Mouse (Mus musculus): Measurements from ENCODE around the gene Ocln. TPM values are rescaled to one million over a fixed set of nuclear protein-coding genes. Genes with fewer than 3 reads are reported as not detected.

The Ocln gene
- polyA plus RNA-seq (2014; fragmentation: Nextera tagmentation; extraction: Ambion mirVana) = 71.7 and 74.6 TPM in 2 replicates

GRCm38 (mm10) chr13:100552369-100553041 lies at the start of gene Ocln:
TSS of gene Ocln (minus strand) at chr13:100552718.
- H3K36me3 ChIP-seq (ENCODE audit: control insufficient read depth, insufficient read depth, low read length) = no peaks in the 10 kb centered on the region
- ATAC-seq (replicated peaks; ENCODE audit: low FRiP score, low TSS enrichment, low read depth) = peak; percentile 87
- 2% methylated on average over 45 of the region's 45 CpGs for WGBS
- peaks cover 46% of the 10 kb centered on the region for H3K27me3 ChIP-seq (replicated peaks; ENCODE audit: control insufficient read depth, insufficient read depth, low read length)
- DNase-seq (ENCODE audit: low spot score) = peak; percentile 81
- peak within 1 kb of the TSS; percentile 82 for H3K4me2 ChIP-seq (ENCODE audit: low read length)
- no peaks in the 10 kb centered on the region for H3K9me3 ChIP-seq (ENCODE audit: control insufficient read depth, low read length)
- H3K4me3 ChIP-seq (ENCODE audit: low read depth, low read length) = peak within 1 kb of the TSS; percentile 53
- H3K4me1 ChIP-seq (replicated peaks; ENCODE audit: control insufficient read depth, insufficient read depth, low read length) = peaks cover 5% of the 10 kb centered on the region; the same call in 1 of the 2 replicates
- peak within 1 kb of the TSS; percentile 67 for H3K9ac ChIP-seq (ENCODE audit: low read length)
- H3K27ac ChIP-seq (ENCODE audit: low read depth) = peak within 1 kb of the TSS; percentile 79

DNA sequence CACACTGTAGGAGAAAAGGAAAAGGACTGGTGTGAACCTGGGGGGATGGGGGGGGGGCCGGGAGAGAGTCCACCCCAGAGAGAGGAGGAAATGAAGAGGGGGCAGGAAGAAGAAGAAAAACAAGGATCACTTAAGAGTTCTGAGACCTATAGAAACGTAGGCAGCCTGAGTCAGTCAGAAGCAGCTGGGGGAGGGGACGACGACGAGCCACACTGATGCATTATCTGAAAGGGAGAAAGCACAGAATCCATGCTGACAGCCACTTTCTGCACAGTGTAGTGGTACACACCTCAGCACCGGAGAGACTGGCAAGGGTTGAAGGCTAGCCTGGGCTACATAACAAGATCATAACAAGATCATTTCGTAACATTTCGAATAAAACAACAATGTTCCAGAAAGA lies 48.5 kb upstream of the Ocln start:
- H3K27ac ChIP-seq (ENCODE audit: low read depth) = no peak overlapping the region
- no peaks in the 10 kb centered on the region for H3K36me3 ChIP-seq (ENCODE audit: control insufficient read depth, insufficient read depth, low read length)
- no peaks in the 10 kb centered on the region for H3K4me1 ChIP-seq (replicated peaks; ENCODE audit: control insufficient read depth, insufficient read depth, low read length)
- no peaks in the 10 kb centered on the region for H3K9me3 ChIP-seq (ENCODE audit: control insufficient read depth, low read length)
- H3K4me3 ChIP-seq (ENCODE audit: low read depth, low read length) = no peak overlapping the region
- H3K27me3 ChIP-seq (replicated peaks; ENCODE audit: control insufficient read depth, insufficient read depth, low read length) = no peaks in the 10 kb centered on the region
- 61% methylated on average over 8 of the region's 8 CpGs for WGBS
- no peak overlapping the region for H3K9ac ChIP-seq (ENCODE audit: low read length)
- no peak for ATAC-seq (replicated peaks; ENCODE audit: low FRiP score, low TSS enrichment, low read depth)
- DNase-seq (ENCODE audit: low spot score) = no peak
- no peak overlapping the region for H3K4me2 ChIP-seq (ENCODE audit: low read length)

DNA sequence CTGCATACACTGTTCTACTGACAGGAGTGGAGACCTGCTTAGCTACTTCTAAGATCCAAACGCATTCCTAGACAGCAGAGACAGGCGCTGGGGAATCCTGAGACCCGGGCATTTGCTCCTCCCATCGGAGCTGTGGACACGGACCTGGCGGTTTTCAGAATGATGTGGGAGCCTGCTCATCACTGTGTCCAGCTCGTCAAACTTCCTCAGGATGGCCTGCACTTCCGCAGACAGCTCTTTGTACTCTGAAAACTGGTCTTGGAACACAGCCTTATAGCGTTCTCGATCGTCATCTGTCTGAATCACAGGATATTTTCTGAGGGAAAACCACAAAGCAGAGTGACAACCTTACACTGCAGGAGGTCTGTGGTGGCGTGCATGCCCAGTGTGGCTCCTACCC lies 47.8 kb upstream of the Ocln start:
- Histone ChIP-seq H3K27ac (ENCODE audit: low read depth) (no peak overlapping the region), H3K4me3 (ENCODE audit: low read depth, low read length) (no peak overlapping the region), H3K36me3 (ENCODE audit: control insufficient read depth, insufficient read depth, low read length) (no peaks in the 10 kb centered on the region), H3K9me3 (ENCODE audit: control insufficient read depth, low read length) (no peaks in the 10 kb centered on the region), H3K4me1 (replicated peaks; ENCODE audit: control insufficient read depth, insufficient read depth, low read length) (no peaks in the 10 kb centered on the region), H3K27me3 (replicated peaks; ENCODE audit: control insufficient read depth, insufficient read depth, low read length) (no peaks in the 10 kb centered on the region), H3K4me2 (ENCODE audit: low read length) (no peak overlapping the region), H3K9ac (ENCODE audit: low read length) (no peak overlapping the region)
- 82% methylated on average over 12 of the region's 12 CpGs for WGBS
- no peak for ATAC-seq (replicated peaks; ENCODE audit: low FRiP score, low TSS enrichment, low read depth)
- no peak for DNase-seq (ENCODE audit: low spot score)

GRCm38 (mm10) chr13:100597284-100597683 lies 44.8 kb upstream of the Ocln start:
- Histone ChIP-seq H3K4me1 (replicated peaks; ENCODE audit: control insufficient read depth, insufficient read depth, low read length) (no peaks in the 10 kb centered on the region), H3K4me3 (ENCODE audit: low read depth, low read length) (no peak overlapping the region), H3K9me3 (ENCODE audit: control insufficient read depth, low read length) (no peaks in the 10 kb centered on the region), H3K36me3 (ENCODE audit: control insufficient read depth, insufficient read depth, low read length) (no peaks in the 10 kb centered on the region), H3K27ac (ENCODE audit: low read depth) (no peak overlapping the region), H3K4me2 (ENCODE audit: low read length) (no peak overlapping the region), H3K27me3 (replicated peaks; ENCODE audit: control insufficient read depth, insufficient read depth, low read length) (no peaks in the 10 kb centered on the region), H3K9ac (ENCODE audit: low read length) (no peak overlapping the region)
- no peak for ATAC-seq (replicated peaks; ENCODE audit: low FRiP score, low TSS enrichment, low read depth)
- no peak for DNase-seq (ENCODE audit: low spot score)
- 75% methylated on average over 9 of the region's 9 CpGs for WGBS

DNA sequence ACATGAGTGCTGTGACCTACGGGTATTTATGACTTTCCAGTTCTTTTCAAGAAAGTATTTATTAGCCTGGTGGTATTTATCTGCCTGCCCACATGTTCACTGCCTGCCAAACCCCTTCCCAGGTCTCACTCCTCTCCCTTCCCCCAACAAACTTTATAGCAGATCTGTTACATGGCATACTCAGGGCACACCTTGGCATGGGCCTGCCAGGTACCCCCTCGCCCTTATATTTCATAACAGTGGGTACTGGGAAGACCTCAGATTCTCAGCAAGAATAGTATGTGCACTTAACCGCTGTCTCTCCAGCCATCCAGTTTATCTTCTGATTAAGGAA lies 43.0 kb upstream of the Ocln start:
- H3K4me2 ChIP-seq (ENCODE audit: low read length) = no peak overlapping the region
- DNase-seq (ENCODE audit: low spot score) (no peak), ATAC-seq (replicated peaks; ENCODE audit: low FRiP score, low TSS enrichment, low read depth) (no peak)
- H3K9ac ChIP-seq (ENCODE audit: low read length) = no peak overlapping the region
- H3K9me3 ChIP-seq (ENCODE audit: control insufficient read depth, low read length) = no peaks in the 10 kb centered on the region
- H3K36me3 ChIP-seq (ENCODE audit: control insufficient read depth, insufficient read depth, low read length) = no peaks in the 10 kb centered on the region
- H3K4me1 ChIP-seq (replicated peaks; ENCODE audit: control insufficient read depth, insufficient read depth, low read length) = no peaks in the 10 kb centered on the region
- H3K27ac ChIP-seq (ENCODE audit: low read depth) = no peak overlapping the region
- H3K4me3 ChIP-seq (ENCODE audit: low read depth, low read length) = no peak overlapping the region
- WGBS = 78% methylated on average over 3 of the region's 3 CpGs
- H3K27me3 ChIP-seq (replicated peaks; ENCODE audit: control insufficient read depth, insufficient read depth, low read length) = no peaks in the 10 kb centered on the region

- H3K4me2 ChIP-seq (ENCODE audit: low read length) = no peak overlapping the region
- WGBS = 67% methylated on average over 5 of the region's 5 CpGs
- H3K4me1 ChIP-seq (replicated peaks; ENCODE audit: control insufficient read depth, insufficient read depth, low read length) = no peaks in the 10 kb centered on the region
- DNase-seq (ENCODE audit: low spot score) (no peak), ATAC-seq (replicated peaks; ENCODE audit: low FRiP score, low TSS enrichment, low read depth) (no peak)
- H3K4me3 ChIP-seq (ENCODE audit: low read depth, low read length) = no peak overlapping the region
- no peak overlapping the region for H3K27ac ChIP-seq (ENCODE audit: low read depth)
- no peaks in the 10 kb centered on the region for H3K9me3 ChIP-seq (ENCODE audit: control insufficient read depth, low read length)
- no peaks in the 10 kb centered on the region for H3K36me3 ChIP-seq (ENCODE audit: control insufficient read depth, insufficient read depth, low read length)
- no peak overlapping the region for H3K9ac ChIP-seq (ENCODE audit: low read length)
- no peaks in the 10 kb centered on the region for H3K27me3 ChIP-seq (replicated peaks; ENCODE audit: control insufficient read depth, insufficient read depth, low read length)
These were observed 42.5 kb upstream of the Ocln start for GRCm38 (mm10) chr13:100594838-100595551.

GRCm38 (mm10) chr13:100594041-100594792 lies 41.7 kb upstream of the Ocln start:
- Histone ChIP-seq H3K4me2 (ENCODE audit: low read length) (0 out of 2 replicates have a peak overlapping the region, but pooled peaks have one; percentile 18), H3K4me3 (ENCODE audit: low read depth, low read length) (0 out of 2 replicates have a peak overlapping the region, but pooled peaks have one; percentile 17), H3K27me3 (replicated peaks; ENCODE audit: control insufficient read depth, insufficient read depth, low read length) (no peaks in the 10 kb centered on the region), H3K27ac (ENCODE audit: low read depth) (no peak overlapping the region), H3K9ac (ENCODE audit: low read length) (no peak overlapping the region), H3K4me1 (replicated peaks; ENCODE audit: control insufficient read depth, insufficient read depth, low read length) (no peaks in the 10 kb centered on the region), H3K36me3 (ENCODE audit: control insufficient read depth, insufficient read depth, low read length) (no peaks in the 10 kb centered on the region), H3K9me3 (ENCODE audit: control insufficient read depth, low read length) (no peaks in the 10 kb centered on the region)
- ATAC-seq (replicated peaks; ENCODE audit: low FRiP score, low TSS enrichment, low read depth) = peak; percentile 43; the same call in 1 of the 2 replicates
- 57% methylated on average over 11 of the region's 17 CpGs for WGBS
- DNase-seq (ENCODE audit: low spot score) = no peak

GRCm38 (mm10) chr13:100588646-100589045 lies 36.1 kb upstream of the Ocln start:
- no peak overlapping the region for H3K27ac ChIP-seq (ENCODE audit: low read depth)
- WGBS = 88% methylated on average over 10 of the region's 12 CpGs
- no peaks in the 10 kb centered on the region for H3K27me3 ChIP-seq (replicated peaks; ENCODE audit: control insufficient read depth, insufficient read depth, low read length)
- no peak overlapping the region for H3K4me2 ChIP-seq (ENCODE audit: low read length)
- no peak overlapping the region for H3K9ac ChIP-seq (ENCODE audit: low read length)
- H3K36me3 ChIP-seq (ENCODE audit: control insufficient read depth, insufficient read depth, low read length) = no peaks in the 10 kb centered on the region
- no peaks in the 10 kb centered on the region for H3K4me1 ChIP-seq (replicated peaks; ENCODE audit: control insufficient read depth, insufficient read depth, low read length)
- no peaks in the 10 kb centered on the region for H3K9me3 ChIP-seq (ENCODE audit: control insufficient read depth, low read length)
- H3K4me3 ChIP-seq (ENCODE audit: low read depth, low read length) = no peak overlapping the region
- ATAC-seq (replicated peaks; ENCODE audit: low FRiP score, low TSS enrichment, low read depth) = no peak
- peak; percentile 45 for DNase-seq (ENCODE audit: low spot score)

All from intestine, embryonic 14.5 days (tissue).